Mouse (Mus musculus) hindbrain, embryonic 11.5 days (tissue): Measurements from ENCODE around the gene Eif2ak4. TPM values are rescaled to one million over a fixed set of nuclear protein-coding genes. Genes with fewer than 3 reads are reported as not detected.

Experiments used
- ATAC-seq: fragments of 200-750 bp; cut with Nextera tagmentation; 2 replicates; pipeline ENCODE4 v1.8.0; 2017; ENCODE audit warnings: mild to moderate bottlenecking, moderate TSS enrichment, moderate library complexity; ENCODE audit not compliant: low FRiP score
- DNase-seq: peaks from one replicate; pipeline ENCODE4 v3.0.0-alpha.2; 2015; ENCODE audit warnings: low spot score
- H3K27ac ChIP-seq: fragments of 300-500 bp; sonication (generic); 2 replicates; pipeline ENCODE4 v1.5.1; 2014; ENCODE audit warnings: mild to moderate bottlenecking, low read depth, low read length
- H3K27me3 ChIP-seq: fragments of 300-500 bp; sonication (generic); 2 replicates; pipeline ENCODE4 v1.6.1; 2014; ENCODE audit warnings: mild to moderate bottlenecking, low read length, moderate library complexity, mixed read lengths; ENCODE audit not compliant: control insufficient read depth, insufficient read depth
- H3K36me3 ChIP-seq: fragments of 300-500 bp; sonication (generic); 2 replicates; pipeline ENCODE4 v1.6.1; 2014; ENCODE audit warnings: mild to moderate bottlenecking, low read length, moderate library complexity, mixed read lengths; ENCODE audit not compliant: control insufficient read depth, insufficient read depth
- H3K4me1 ChIP-seq: fragments of 300-500 bp; sonication (generic); replicated peaks from 2 replicates; pipeline ENCODE4 v1.6.1; 2014; ENCODE audit warnings: low read length, mixed read lengths; ENCODE audit not compliant: control insufficient read depth, insufficient read depth
- H3K4me2 ChIP-seq: fragments of 300-500 bp; sonication (generic); replicated peaks from 2 replicates; pipeline ENCODE4 v1.6.1; 2014; ENCODE audit warnings: mild to moderate bottlenecking, low read depth, low read length
- H3K4me3 ChIP-seq: fragments of 300-500 bp; sonication (generic); 2 replicates; pipeline ENCODE4 v1.5.1; 2014; ENCODE audit warnings: low read depth, low read length
- H3K9ac ChIP-seq: fragments of 300-500 bp; sonication (generic); 2 replicates; pipeline ENCODE4 v1.6.1; 2014; ENCODE audit warnings: low read depth, low read length
- H3K9me3 ChIP-seq: fragments of 300-500 bp; sonication (generic); 2 replicates; pipeline ENCODE4 v1.6.1; 2016; ENCODE audit warnings: low read length; ENCODE audit not compliant: control insufficient read depth
- WGBS: fragments of 180-500 bp; shearing (Covaris S2); extraction: QIAGEN DNeasy Blood & Tissue Kit; methylation state at CpG from one replicate; pipeline ENCODE4 v1.1.7; 2014; 5-methylcytosine and 5-hydroxymethylcytosine counted together
- polyA plus RNA-seq: library from polyadenylated mRNA; unstranded; fragments of >200 nt; fragmentation: Nextera tagmentation; extraction: Ambion mirVana; gene quantifications from 2 replicates; pipeline ENCODE4 v1.2.1, GENCODE M21; 2014

Gene Eif2ak4
- polyA plus RNA-seq, result 11.0 and 11.7 TPM in 2 replicates

GRCm38 (mm10) chr2:118388341-118389335 lies at the start of gene Eif2ak4:
Eif2ak4 (plus strand) TSS chr2:118388618.
- Histone ChIP-seq H3K4me3 (peak within 1 kb of the TSS; percentile 61), H3K27me3 (no peaks in the 10 kb centered on the region), H3K27ac (peak within 1 kb of the TSS; percentile 18), H3K4me2 (peak within 1 kb of the TSS; percentile 48), H3K9ac (peak within 1 kb of the TSS; percentile 70), H3K36me3 (no peaks in the 10 kb centered on the region), H3K9me3 (no peaks in the 10 kb centered on the region), H3K4me1 (no peaks in the 10 kb centered on the region)
- whole genome bisulfite sequencing, result 1% methylated on average over 61 of the region's 61 CpGs
- ATAC-seq (peak; percentile 99), DNase-seq (peak; percentile 97)

- Histone ChIP-seq H3K9ac (no peak overlapping the region), H3K4me2 (no peak overlapping the region), H3K36me3 (no peaks in the 10 kb centered on the region), H3K4me3 (no peak overlapping the region), H3K27ac (no peak overlapping the region), H3K9me3 (no peaks in the 10 kb centered on the region), H3K4me1 (no peaks in the 10 kb centered on the region), H3K27me3 (no peaks in the 10 kb centered on the region)
- WGBS, result 87% methylated on average over 7 of the region's 7 CpGs
- no peak for ATAC-seq
- DNase-seq, result no peak
Observed at GRCm38 (mm10) chr2:118341295-118341694, 47.1 kb upstream of the Eif2ak4 start.

GRCm38 (mm10) chr2:118343897-118344296 lies 44.5 kb upstream of the Eif2ak4 start:
- no peak overlapping the region for H3K4me2 ChIP-seq
- H3K4me3 ChIP-seq, result no peak overlapping the region
- H3K27ac ChIP-seq, result no peak overlapping the region
- DNase-seq (no peak), ATAC-seq (no peak)
- H3K9ac ChIP-seq, result no peak overlapping the region
- no peaks in the 10 kb centered on the region for H3K36me3 ChIP-seq
- 85% methylated on average over 3 of the region's 3 CpGs for WGBS
- no peaks in the 10 kb centered on the region for H3K4me1 ChIP-seq
- H3K9me3 ChIP-seq, result no peaks in the 10 kb centered on the region
- H3K27me3 ChIP-seq, result no peaks in the 10 kb centered on the region

GRCm38 (mm10) chr2:118345535-118345934 lies 42.9 kb upstream of the Eif2ak4 start:
- DNase-seq (no peak), ATAC-seq (no peak)
- Histone ChIP-seq H3K9ac (no peak overlapping the region), H3K27me3 (no peaks in the 10 kb centered on the region), H3K4me1 (no peaks in the 10 kb centered on the region), H3K4me2 (no peak overlapping the region), H3K36me3 (no peaks in the 10 kb centered on the region), H3K27ac (no peak overlapping the region), H3K9me3 (no peaks in the 10 kb centered on the region), H3K4me3 (no peak overlapping the region)
- 45% methylated on average over 1 of the region's 1 CpGs for WGBS

DNA sequence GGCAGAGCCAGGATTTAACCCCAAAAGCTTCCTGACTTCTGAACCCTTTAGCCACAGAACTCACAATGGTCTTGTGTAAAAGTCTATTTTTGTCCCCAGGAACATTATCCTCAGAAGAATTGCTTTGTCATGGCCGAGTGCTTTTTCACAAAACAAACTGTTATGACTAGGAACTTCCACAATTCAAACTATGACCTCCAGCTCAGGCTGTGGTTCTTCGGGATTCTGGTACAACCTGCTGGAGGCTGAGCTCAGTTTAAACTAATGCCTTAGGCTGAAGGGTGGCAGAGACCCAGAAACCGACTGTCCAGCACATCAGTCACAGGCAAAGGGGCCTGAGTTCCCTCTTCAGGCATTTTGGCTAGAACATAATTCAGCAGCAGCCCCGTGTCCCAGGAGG lies 34.9 kb upstream of the Eif2ak4 start:
- Histone ChIP-seq H3K9ac (no peak overlapping the region), H3K36me3 (no peaks in the 10 kb centered on the region), H3K4me3 (no peak overlapping the region), H3K4me1 (no peaks in the 10 kb centered on the region), H3K27ac (no peak overlapping the region), H3K9me3 (no peaks in the 10 kb centered on the region), H3K27me3 (no peaks in the 10 kb centered on the region), H3K4me2 (no peak overlapping the region)
- ATAC-seq, result no peak
- DNase-seq, result peak; percentile 23
- 45% methylated on average over 4 of the region's 4 CpGs for WGBS

- WGBS, result 60% methylated on average over 4 of the region's 4 CpGs
- Histone ChIP-seq H3K4me1 (no peaks in the 10 kb centered on the region), H3K4me2 (no peak overlapping the region), H3K36me3 (no peaks in the 10 kb centered on the region), H3K4me3 (no peak overlapping the region), H3K27me3 (no peaks in the 10 kb centered on the region), H3K9me3 (no peaks in the 10 kb centered on the region), H3K9ac (no peak overlapping the region), H3K27ac (no peak overlapping the region)
- peak; percentile 10 for DNase-seq
- ATAC-seq, result no peak
Observed at GRCm38 (mm10) chr2:118353916-118354403, 34.5 kb upstream of the Eif2ak4 start.

DNA sequence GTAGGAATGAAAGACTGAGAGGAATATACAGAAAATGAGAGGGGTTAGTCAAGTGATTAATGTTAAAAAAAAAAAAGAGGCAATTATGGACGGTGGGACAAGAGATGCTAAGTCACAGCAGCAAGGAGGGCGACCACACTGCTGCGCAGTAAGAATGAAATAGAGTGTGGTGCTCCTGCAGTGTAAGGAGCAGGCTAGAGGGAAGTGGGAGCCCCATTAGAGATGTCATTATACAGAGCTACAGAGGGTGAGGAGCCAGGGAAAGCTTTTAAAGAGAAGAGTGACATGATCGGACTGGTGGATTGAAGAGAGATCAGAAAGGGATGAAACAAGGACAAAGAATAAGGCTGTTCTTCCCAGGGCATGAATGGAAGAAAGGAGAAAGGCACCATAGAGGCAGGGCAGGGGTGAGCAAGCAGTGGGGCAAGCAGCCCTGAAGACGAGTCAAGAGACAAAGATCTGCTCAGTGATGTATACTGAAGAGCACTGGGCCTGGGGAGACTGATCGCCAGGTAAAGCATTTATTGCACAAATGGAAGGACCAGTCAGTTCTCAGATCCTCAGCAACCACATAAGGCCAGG lies 33.2 kb upstream of the Eif2ak4 start:
- H3K27me3 ChIP-seq, result no peaks in the 10 kb centered on the region
- H3K4me1 ChIP-seq, result no peaks in the 10 kb centered on the region
- WGBS, result 60% methylated on average over 6 of the region's 6 CpGs
- DNase-seq (no peak), ATAC-seq (no peak; the same call in 1 of the 2 replicates)
- no peak overlapping the region for H3K4me3 ChIP-seq
- H3K9ac ChIP-seq, result no peak overlapping the region
- no peaks in the 10 kb centered on the region for H3K36me3 ChIP-seq
- H3K27ac ChIP-seq, result no peak overlapping the region
- no peaks in the 10 kb centered on the region for H3K9me3 ChIP-seq
- H3K4me2 ChIP-seq, result no peak overlapping the region

DNA sequence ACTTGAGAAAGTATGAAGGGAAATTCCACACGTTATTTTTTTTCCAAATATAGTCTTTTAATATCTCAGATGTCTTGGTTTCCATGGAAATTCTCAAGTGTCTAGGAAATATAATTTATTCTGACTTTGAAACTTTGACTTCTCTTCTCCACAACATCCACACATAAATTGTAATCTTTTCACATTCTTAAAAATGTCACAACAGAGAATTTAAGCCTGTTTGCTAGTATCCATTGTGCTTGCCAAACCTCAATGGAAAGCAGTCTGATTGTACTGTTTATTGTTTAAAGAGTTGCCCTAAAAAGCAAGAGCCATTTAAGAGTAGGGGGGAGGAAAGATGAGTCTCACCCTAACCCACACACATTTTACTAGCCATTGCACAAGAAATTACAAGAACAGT lies 16.6 kb upstream of the Eif2ak4 start:
- Histone ChIP-seq H3K27ac (no peak overlapping the region), H3K4me1 (peaks cover 7% of the 10 kb centered on the region; the same call in 1 of the 2 replicates), H3K4me2 (no peak overlapping the region), H3K27me3 (peaks cover 17% of the 10 kb centered on the region), H3K9me3 (no peaks in the 10 kb centered on the region), H3K36me3 (no peaks in the 10 kb centered on the region), H3K4me3 (no peak overlapping the region), H3K9ac (no peak overlapping the region)
- ATAC-seq, result no peak
- WGBS, result 60% methylated on average over 1 of the region's 1 CpGs
- no peak for DNase-seq
